Mouse (Mus musculus): ENCODE measurements at regions not wholly inside any gene's neighbourhood (a gene's known extent, or its start where the extent isn't known, plus 50 kb on each side); places are given as distances from the start of the nearest gene placed in this dataset.

DNA sequence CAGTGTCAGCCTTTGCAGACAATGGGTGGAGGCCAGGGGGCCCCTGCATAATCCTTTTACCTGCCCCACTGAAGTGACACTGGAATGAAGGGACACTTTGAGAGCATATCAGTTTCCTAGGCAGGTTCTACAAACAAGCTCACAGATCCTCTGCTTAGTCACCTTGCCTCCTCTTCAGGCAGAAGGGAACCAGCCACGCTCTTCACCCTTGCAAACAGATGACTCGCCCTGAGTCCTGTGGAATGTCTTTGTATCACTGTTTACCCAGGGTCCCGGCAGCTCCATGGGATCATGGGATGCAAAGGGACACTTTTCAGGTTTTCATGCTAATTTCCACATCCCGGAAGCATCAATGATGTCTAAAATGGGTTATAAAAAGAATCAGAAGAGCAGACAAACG is 94.2 kb downstream of the Pax1 start:
- no peak for TF ChIP-seq GATA1 (IDR thresholded peaks at IDR 0.05; ENCODE audit: borderline replicate concordance, low read length)
- no peak for TF ChIP-seq FLI1 (IDR thresholded peaks at IDR 0.05; ENCODE audit: low read length)
